Mouse (Mus musculus) 3T3-L1 (cell line): ENCODE measurements around the gene Zbtb7b.

Source experiments
- DNase-seq: peaks from one replicate; pipeline ENCODE4 v3.0.0-alpha.2; 2015; ENCODE audit warnings: low read depth, low spot score

Gene Zbtb7b

GRCm38 (mm10) chr3:89388901-89389740 lies 5.5 kb downstream of the Zbtb7b start:
- DNase-seq, result peak; percentile 46

DNA sequence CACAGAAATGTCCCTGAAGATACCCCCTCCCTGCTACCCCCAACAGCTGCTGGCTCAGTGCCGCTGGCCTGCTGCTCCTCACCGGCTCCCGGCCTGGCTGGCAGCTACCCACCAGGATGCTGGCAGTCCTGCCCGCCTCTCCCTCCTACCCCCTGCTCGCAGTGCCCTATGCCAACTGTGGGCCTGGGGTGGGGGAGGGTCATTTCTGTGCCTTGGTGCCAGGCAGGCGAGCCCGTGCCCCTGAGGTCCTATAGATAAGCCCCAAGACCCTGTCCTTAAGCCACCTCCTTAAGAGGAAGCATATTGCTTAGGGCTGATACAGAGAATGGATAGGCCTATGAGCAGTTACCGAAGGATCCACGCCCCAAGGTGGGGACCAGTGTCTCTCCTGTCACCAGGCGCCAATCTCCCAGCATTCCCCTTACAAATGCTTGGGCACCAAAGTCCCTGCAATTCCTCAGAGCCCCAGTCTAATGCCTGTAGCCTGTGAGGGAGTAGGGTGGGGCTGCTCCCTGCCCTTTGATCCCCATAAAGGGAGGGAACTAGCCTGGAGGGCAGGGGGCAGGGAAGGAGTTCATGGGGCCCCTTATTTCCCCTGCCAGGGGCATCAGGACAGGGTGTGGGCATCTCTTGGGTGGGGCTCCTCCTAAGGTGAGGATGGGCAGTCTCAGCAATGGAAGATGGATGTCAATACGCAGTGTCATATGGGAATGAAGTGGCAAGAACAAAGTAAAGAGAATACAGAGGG lies 6.3 kb downstream of the Zbtb7b start:
- no peak for DNase-seq

DNA sequence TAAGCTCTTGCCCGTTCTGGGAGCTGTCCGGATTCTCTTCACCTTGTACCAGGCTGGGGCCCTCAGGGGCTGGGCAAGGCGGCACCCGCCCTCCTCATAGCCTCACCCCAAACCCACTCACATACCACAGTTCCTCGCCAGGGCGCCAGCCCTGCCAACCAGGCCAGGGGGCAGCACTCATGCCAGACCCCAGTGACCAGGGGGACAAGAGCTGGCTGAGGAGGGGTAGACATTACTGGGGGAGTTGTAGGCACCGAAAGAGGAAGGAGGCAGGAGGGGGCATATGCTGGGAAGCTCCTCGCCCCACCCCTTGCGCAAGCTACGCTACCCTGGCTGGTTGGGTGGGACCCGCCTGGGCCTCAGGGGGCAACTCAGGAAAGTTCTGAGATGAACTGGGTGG lies 6.9 kb downstream of the Zbtb7b start:
- no peak for DNase-seq

DNA sequence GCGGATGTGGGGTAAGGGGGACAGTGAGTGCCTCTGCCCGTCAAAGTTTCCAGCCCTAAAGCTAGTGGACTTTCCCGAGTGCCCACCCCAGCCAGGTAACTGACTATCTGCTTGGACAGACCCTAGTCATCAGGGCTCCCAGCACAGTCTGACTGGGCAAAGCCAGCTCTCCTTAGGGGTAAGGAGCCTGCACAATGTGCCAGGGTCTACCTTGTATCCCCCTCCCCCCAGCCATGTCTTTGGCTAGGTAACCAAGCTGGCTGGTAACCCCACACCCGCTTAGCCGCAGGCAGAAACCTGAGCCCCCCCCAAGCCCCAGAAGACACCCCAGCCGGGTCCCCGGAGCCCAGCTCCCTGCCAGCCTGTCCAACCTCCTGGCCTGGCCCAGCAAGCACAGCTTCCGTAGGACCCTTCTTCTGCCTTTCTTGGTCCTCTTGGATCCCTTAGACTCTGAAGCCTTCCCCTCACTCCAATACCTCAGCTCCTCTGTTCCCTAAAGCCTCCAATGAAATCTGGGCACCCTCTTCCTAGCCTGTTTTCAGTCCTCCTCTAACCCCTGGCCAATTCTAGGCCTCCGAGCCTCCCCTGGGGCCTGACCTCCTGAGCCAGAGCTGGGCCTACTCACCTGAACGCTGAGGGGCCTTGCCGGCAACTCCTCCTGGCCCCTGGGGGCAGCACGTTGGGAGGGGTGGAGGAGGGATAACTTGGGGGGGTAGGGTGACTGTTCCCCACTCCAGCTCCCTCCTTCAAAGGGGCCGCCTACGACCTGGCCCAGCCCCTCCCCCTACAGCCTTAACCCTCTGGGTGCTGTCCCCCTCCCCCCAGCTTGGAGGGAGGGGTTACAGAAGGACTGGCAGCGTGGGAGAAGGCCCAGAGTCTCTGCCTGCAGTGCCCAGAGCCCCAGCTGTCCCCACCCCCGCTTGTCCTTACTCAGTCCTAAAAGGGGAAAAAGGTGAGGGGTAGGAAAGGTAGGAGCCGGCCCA lies 7.8 kb downstream of the Zbtb7b start:
- no peak for DNase-seq

DNA sequence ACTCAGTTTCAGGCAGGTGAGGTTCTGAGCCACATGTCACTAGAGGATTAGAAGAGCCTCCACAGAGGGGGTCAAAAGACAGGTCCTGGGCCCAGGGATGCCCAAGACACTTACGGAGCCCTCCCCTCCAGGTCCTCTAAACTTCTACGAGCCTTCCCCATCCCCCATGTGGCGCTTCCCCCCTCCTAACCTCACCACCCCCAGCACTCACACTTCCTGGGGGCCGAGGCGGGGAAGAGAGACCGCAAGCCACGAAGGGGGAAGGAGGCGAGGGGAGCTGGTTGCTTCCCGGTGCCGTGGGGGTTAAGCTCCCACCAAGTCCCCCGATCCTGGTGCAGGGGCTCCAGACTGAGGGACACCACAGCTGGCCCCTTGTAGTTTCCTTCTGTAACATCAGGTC lies 9.1 kb downstream of the Zbtb7b start:
- DNase-seq, result no peak

DNA sequence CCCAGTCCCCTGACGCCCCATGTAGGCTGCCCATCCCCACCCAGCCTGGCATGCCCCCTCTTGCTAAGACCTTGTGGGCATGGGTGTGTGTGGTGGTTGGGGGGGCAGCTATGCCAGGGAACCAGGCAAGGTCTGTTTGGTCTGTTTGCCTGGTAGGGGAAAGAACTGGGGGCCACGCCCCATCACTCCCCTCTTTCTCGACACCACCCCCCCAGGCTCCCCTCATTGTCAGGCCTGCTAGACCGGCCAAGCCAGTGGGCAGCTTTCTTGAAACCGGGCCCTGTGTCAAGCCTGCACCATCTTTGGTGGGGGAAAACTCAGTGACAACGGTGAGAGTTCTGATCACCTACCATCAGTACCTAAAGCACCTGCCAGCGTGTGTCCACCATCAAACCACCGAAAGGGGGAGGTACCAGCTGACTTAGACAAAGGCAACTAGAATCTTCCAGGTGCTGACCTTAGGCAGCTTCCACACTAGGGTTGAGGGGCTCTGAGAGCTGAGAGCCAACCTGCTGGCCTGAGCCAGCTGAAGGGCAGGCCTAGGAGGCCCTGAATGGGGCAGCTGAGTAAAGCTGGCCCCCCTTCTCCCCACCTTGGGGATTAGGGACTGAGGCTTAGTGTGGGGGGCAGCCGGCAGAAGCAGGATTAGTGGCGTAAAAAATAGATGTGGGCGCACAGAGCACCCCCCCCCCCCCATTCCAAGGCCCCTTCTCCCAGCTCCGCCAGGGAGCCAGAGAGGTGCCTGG lies 10.1 kb downstream of the Zbtb7b start:
- DNase-seq, result no peak

- no peak for DNase-seq
Measured at GRCm38 (mm10) chr3:89383651-89384255, 10.8 kb downstream of the Zbtb7b start.

DNA sequence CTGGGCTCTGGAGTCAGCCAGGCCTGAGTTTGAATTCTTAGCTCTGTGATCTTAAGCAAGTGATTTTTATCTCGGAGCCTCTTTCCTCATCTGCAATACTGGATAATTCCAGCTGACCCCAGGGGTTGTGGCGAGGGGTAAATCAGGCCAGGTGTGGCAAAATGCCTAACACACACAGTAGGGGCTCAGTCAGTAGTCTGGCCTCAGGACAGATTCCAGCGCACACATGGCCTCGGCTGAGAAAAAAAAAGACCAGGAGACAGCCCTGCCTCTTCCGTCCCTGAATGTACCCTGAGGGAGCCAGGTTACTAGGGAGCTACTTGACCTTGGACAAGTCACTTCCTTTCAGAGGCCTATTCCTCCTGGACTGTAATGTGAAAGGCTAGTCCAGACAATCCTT lies 11.6 kb downstream of the Zbtb7b start:
- DNase-seq, result no peak

GRCm38 (mm10) chr3:89382033-89382882 lies 12.3 kb downstream of the Zbtb7b start:
- DNase-seq, result no peak

GRCm38 (mm10) chr3:89381233-89381632 lies 13.3 kb downstream of the Zbtb7b start:
- DNase-seq, result no peak

GRCm38 (mm10) chr3:89380711-89381110 lies 13.9 kb downstream of the Zbtb7b start:
- no peak for DNase-seq

- no peak for DNase-seq
Measured at GRCm38 (mm10) chr3:89380291-89380690, 14.3 kb downstream of the Zbtb7b start.

- no peak for DNase-seq
Measured at GRCm38 (mm10) chr3:89379388-89380131, 15.0 kb downstream of the Zbtb7b start.

DNA sequence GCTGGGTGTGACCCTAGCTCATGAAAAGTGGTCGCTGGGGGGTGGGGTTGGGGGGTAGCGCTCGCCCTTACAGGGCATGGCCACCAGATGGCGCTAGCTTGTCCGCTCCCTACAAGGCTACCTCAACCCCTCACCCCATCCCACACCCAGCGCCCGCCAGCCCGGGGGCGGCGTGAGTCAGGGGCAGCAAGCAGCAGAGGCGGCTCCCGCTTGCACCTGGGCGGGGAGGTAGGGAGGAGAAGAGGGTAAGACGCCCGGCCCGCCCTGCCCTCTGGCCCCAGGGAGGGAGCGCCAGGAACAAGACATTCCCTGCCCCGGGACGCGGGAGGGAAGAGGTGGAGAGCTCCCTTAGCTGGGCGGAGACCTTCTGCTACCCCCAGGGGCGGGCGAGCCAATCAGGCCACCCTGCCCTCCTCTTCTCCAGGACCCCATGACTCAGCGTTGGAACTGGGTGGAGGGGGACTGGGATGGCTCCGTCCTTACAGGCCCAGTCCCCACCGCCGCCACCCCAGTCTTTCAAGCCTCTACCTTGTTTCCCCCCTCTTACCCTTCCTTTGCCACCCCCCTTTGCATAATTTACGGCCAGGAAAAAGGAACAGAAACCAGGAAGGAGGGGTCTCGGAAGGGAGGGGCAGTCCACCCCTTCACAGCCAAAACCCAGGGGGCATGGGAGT lies 16.0 kb downstream of the Zbtb7b start:
- peak; percentile 85 for DNase-seq

DNA sequence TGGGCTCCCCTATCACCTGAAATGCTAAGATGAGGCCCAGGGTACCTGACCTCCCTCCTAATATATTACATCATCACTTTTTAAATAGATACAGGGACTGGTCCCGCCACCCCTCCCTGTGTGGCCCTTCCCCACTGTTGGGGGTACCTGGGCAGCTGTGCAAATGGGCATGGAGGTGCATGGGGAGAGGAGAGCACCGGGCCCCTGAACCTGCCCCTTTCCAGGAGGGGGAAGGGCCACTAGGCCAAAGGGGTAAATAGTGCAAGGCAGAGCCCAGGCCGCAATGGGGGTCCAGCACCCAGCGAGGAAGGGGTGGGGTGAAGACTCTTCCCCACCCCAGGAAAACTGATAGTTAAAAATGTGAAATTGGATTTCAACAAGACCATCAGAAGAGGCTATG lies 16.7 kb downstream of the Zbtb7b start:
- DNase-seq, result no peak

- no peak for DNase-seq
Measured at GRCm38 (mm10) chr3:89373581-89374231, 20.9 kb downstream of the Zbtb7b start.

DNA sequence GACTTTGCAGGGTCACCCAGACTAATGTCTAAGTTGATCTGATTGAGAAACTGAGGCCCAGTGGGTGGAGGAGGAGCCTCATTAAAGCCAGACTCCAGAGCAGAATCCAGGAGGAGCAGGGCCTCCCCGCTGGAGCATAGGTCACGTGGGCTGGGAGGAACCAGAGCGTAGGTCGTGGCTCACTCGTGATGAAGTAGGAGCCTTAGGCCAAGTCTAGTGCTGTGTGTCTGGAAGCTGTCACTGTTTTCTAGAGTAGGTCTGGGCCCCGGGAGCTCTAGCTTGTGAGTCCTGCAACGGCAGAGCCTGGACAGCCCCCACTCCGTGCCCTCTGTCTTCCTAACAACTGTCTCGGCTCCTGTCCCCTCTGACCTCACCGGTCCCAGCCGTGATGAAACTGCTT lies 27.2 kb downstream of the Zbtb7b start:
- no peak for DNase-seq
